Mouse (Mus musculus): Measurements from ENCODE around the gene Sult6b2. TPM values are rescaled to one million over a fixed set of nuclear protein-coding genes. Genes with fewer than 3 reads are reported as not detected.

Gene Sult6b2
- polyA plus RNA-seq, 1 experiment from 2014 or later: not detected

- 68% methylated on average over 15 of the region's 15 CpGs for WGBS (ENCODE audit: insufficient replicate concordance)
- H3K4me2 ChIP-seq (ENCODE audit: low read depth, low read length): no peak overlapping the region
- no peak overlapping the region for H3K9ac ChIP-seq (replicated peaks)
- no peak for ATAC-seq
- DNase-seq: no peak
- no peaks in the 10 kb centered on the region for H3K36me3 ChIP-seq (replicated peaks; ENCODE audit: insufficient read depth, low read length)
- TF ChIP-seq CTCF (IDR thresholded peaks at IDR 0.05; ENCODE audit: low read depth): no peak
- no peak overlapping the region for H3K4me3 ChIP-seq (ENCODE audit: low read depth, low read length)
- H3K9me3 ChIP-seq (ENCODE audit: low read length): no peaks in the 10 kb centered on the region
- no peak overlapping the region for H3K27ac ChIP-seq (ENCODE audit: low read depth)
- no peaks in the 10 kb centered on the region for H3K27me3 ChIP-seq (ENCODE audit: insufficient read depth, low read length)
- peaks cover 4% of the 10 kb centered on the region for H3K4me1 ChIP-seq (ENCODE audit: insufficient read depth)
Observed at GRCm38 (mm10) chr6:142795655-142796441, 8.5 kb downstream of the Sult6b2 start.

- no peaks in the 10 kb centered on the region for H3K36me3 ChIP-seq (replicated peaks; ENCODE audit: insufficient read depth, low read length)
- TF ChIP-seq CTCF (IDR thresholded peaks at IDR 0.05; ENCODE audit: low read depth): no peak
- no peak for TF ChIP-seq EP300 (IDR thresholded peaks at IDR 0.05; ENCODE audit: low read depth)
- H3K9ac ChIP-seq (replicated peaks): no peak overlapping the region
- no peak for ATAC-seq
- H3K4me3 ChIP-seq (ENCODE audit: low read depth, low read length): no peak overlapping the region
- DNase-seq: no peak
- no peaks in the 10 kb centered on the region for H3K9me3 ChIP-seq (ENCODE audit: low read length)
- H3K4me2 ChIP-seq (ENCODE audit: low read depth, low read length): no peak overlapping the region
- H3K4me1 ChIP-seq (ENCODE audit: insufficient read depth): peaks cover 4% of the 10 kb centered on the region
- WGBS (ENCODE audit: insufficient replicate concordance): 81% methylated on average over 9 of the region's 9 CpGs
- H3K27me3 ChIP-seq (ENCODE audit: insufficient read depth, low read length): no peaks in the 10 kb centered on the region
- no peak overlapping the region for H3K27ac ChIP-seq (ENCODE audit: low read depth)
Observed at GRCm38 (mm10) chr6:142795087-142795486, 9.2 kb downstream of the Sult6b2 start.

- Histone ChIP-seq H3K27ac (ENCODE audit: low read depth) (no peak overlapping the region), H3K9ac (replicated peaks) (no peak overlapping the region), H3K4me1 (ENCODE audit: insufficient read depth) (no peaks in the 10 kb centered on the region), H3K4me3 (ENCODE audit: low read depth, low read length) (no peak overlapping the region), H3K4me2 (ENCODE audit: low read depth, low read length) (no peak overlapping the region), H3K36me3 (replicated peaks; ENCODE audit: insufficient read depth, low read length) (no peaks in the 10 kb centered on the region), H3K27me3 (ENCODE audit: insufficient read depth, low read length) (no peaks in the 10 kb centered on the region), H3K9me3 (ENCODE audit: low read length) (no peaks in the 10 kb centered on the region)
- no peak for TF ChIP-seq CTCF (IDR thresholded peaks at IDR 0.05; ENCODE audit: low read depth)
- no peak for TF ChIP-seq EP300 (IDR thresholded peaks at IDR 0.05; ENCODE audit: low read depth)
- ATAC-seq (no peak), DNase-seq (no peak)
- 65% methylated on average over 7 of the region's 7 CpGs for WGBS (ENCODE audit: insufficient replicate concordance)
Observed at GRCm38 (mm10) chr6:142793468-142793867, 10.8 kb downstream of the Sult6b2 start.

DNA sequence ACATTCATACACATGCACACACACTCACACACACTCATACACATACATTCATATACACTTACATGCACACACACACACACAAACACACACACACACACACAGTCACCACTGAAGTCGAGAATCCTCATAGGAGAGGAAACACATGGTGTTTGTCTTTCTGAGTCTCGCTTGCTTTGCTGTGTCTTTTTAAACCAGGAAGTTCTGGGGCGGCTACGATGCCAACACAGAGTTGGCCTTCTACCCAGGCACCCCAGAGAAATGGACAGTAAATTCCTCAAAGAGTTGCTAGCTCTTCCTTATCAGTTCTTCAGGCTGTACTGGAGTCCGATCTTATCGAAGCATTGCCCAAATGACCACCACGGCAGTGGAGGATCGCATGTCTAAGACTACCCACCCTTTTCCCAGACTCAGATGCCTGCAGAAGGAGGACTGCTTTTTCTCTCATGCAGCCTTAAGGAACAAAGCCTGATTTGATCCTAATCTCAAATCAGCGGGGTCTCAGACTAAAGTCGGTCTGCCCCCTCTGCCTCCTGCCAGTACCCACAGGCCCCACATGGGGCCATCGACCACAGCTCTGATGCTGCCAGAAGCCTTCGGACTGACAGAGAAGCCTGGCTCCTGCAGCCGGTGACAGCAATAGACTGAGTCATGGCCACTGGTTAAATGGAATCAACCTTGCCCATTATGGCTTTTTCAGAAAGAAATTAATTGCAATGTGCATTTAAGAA lies 11.9 kb downstream of the Sult6b2 start:
- H3K9ac ChIP-seq (replicated peaks): no peak overlapping the region
- no peaks in the 10 kb centered on the region for H3K27me3 ChIP-seq (ENCODE audit: insufficient read depth, low read length)
- ATAC-seq (no peak), DNase-seq (no peak)
- no peaks in the 10 kb centered on the region for H3K36me3 ChIP-seq (replicated peaks; ENCODE audit: insufficient read depth, low read length)
- H3K4me3 ChIP-seq (ENCODE audit: low read depth, low read length): no peak overlapping the region
- H3K9me3 ChIP-seq (ENCODE audit: low read length): no peaks in the 10 kb centered on the region
- 23% methylated on average over 13 of the region's 13 CpGs for WGBS (ENCODE audit: insufficient replicate concordance)
- H3K4me1 ChIP-seq (ENCODE audit: insufficient read depth): no peaks in the 10 kb centered on the region
- H3K27ac ChIP-seq (ENCODE audit: low read depth): no peak overlapping the region
- no peak overlapping the region for H3K4me2 ChIP-seq (ENCODE audit: low read depth, low read length)
- TF ChIP-seq EP300 (IDR thresholded peaks at IDR 0.05; ENCODE audit: low read depth): no peak

GRCm38 (mm10) chr6:142789736-142790135 lies 14.6 kb downstream of the Sult6b2 start:
- TF ChIP-seq EP300 (IDR thresholded peaks at IDR 0.05; ENCODE audit: low read depth) (no peak), CTCF (IDR thresholded peaks at IDR 0.05; ENCODE audit: low read depth) (no peak)
- Histone ChIP-seq H3K4me2 (ENCODE audit: low read depth, low read length) (no peak overlapping the region), H3K4me3 (ENCODE audit: low read depth, low read length) (no peak overlapping the region), H3K4me1 (ENCODE audit: insufficient read depth) (no peaks in the 10 kb centered on the region), H3K9me3 (ENCODE audit: low read length) (no peaks in the 10 kb centered on the region), H3K27me3 (ENCODE audit: insufficient read depth, low read length) (no peaks in the 10 kb centered on the region), H3K36me3 (replicated peaks; ENCODE audit: insufficient read depth, low read length) (no peaks in the 10 kb centered on the region), H3K9ac (replicated peaks) (no peak overlapping the region), H3K27ac (ENCODE audit: low read depth) (no peak overlapping the region)
- no peak for DNase-seq
- ATAC-seq: no peak
- 81% methylated on average over 10 of the region's 10 CpGs for WGBS (ENCODE audit: insufficient replicate concordance)

GRCm38 (mm10) chr6:142788042-142788987 lies 16.0 kb downstream of the Sult6b2 start:
- no peaks in the 10 kb centered on the region for H3K9me3 ChIP-seq (ENCODE audit: low read length)
- H3K4me3 ChIP-seq (ENCODE audit: low read depth, low read length): no peak overlapping the region
- 65% methylated on average over 18 of the region's 18 CpGs for WGBS (ENCODE audit: insufficient replicate concordance)
- no peaks in the 10 kb centered on the region for H3K36me3 ChIP-seq (replicated peaks; ENCODE audit: insufficient read depth, low read length)
- no peak overlapping the region for H3K27ac ChIP-seq (ENCODE audit: low read depth)
- peak; percentile 47 for DNase-seq
- no peak for ATAC-seq
- H3K4me2 ChIP-seq (ENCODE audit: low read depth, low read length): no peak overlapping the region
- no peak for TF ChIP-seq EP300 (IDR thresholded peaks at IDR 0.05; ENCODE audit: low read depth)
- TF ChIP-seq CTCF (IDR thresholded peaks at IDR 0.05; ENCODE audit: low read depth): no peak
- no peaks in the 10 kb centered on the region for H3K4me1 ChIP-seq (ENCODE audit: insufficient read depth)
- H3K27me3 ChIP-seq (ENCODE audit: insufficient read depth, low read length): no peaks in the 10 kb centered on the region
- no peak overlapping the region for H3K9ac ChIP-seq (replicated peaks)
